Mouse (Mus musculus): ENCODE data around the gene Upk3b. TPM values are rescaled to one million over a fixed set of nuclear protein-coding genes. Genes with fewer than 3 reads are reported as not detected.

The Upk3b gene
- total RNA-seq, 2 experiments from 2014 or later, result not detected

DNA sequence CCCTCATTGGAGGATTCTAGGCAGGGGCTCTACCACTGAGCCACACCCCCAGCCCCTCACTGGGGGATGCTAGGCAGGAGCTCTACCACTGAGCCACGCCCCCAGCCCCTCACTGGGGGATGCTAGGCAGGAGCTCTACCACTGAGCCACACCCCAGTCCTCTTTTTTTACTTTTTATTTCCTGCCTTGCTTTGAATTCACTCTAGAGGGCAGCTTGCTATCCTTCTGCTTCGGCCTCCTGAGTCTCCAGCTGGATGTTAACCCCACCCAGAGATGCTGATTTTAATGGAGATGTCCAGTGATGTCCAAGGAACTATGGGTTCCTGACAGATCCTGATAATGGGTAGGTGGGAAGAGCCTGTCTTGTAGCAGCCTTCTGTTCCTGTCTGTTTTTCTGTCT, 31.1 kb downstream of the Upk3b start:
- ATAC-seq (replicated peaks; ENCODE audit: poor library complexity), result no peak

DNA sequence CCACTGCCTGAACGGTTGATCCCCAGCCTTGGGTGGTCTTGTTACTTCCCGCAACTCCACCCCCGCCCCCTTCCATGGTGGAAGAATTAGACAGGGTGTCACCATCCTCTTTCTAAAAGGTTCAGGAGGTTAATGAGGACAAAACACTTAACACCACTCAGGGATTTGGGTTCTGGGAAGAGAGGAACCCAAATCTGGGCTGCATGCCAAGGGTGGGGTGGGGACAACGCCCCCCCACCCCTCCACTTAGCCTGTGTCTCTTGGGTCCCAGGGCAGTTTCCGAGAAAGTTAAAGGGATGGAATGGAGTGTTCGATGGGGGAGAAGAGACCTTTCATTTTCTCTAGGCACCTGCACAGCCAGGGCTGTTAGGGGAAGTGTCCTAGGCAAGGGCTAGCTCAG, 34.8 kb downstream of the Upk3b start:
- no peak for ATAC-seq (replicated peaks; ENCODE audit: poor library complexity)

DNA sequence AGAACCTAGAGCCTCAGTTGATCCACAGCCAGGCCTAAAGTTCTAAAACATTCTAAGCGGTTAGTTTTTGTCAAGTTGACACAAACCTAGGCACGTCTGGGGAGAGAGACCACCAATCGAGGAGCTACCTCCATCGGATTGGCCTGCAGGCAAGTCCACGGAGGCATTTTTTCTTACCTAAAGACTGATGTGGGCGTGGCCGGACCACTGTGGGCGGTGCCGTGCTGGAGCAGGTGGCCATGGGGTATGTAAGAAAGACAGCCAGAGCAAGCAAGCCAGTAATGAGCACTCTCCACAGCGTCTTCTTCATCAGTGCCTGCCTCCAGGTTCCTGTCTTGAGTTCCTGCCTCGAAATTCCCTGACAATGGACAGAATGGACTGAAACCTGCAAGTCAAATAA, 35.2 kb downstream of the Upk3b start:
- ATAC-seq (replicated peaks; ENCODE audit: poor library complexity), result no peak

- peak; percentile 42 for ATAC-seq (replicated peaks; ENCODE audit: poor library complexity)
Observed at GRCm38 (mm10) chr5:136075076-136075475, 36.8 kb downstream of the Upk3b start.

DNA sequence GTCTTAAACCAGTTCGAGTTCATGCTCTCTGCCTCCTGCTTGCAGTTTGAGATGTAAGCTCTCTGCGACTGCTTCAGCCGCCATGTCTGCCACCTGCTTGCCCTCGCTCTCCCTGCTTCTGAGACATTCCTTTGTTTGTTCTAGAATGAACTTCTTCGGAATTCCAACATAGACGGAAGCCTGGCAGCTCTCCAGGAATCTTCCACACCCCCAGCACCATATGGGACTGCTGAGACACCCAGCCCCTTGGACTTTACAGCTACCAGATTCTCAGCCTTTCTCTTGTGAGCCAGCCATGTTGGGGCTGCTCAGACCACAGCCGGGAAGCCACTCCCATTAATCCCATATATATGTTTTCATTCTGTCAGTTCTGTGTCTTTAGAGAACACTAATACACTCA, 38.0 kb downstream of the Upk3b start:
- no peak for ATAC-seq (replicated peaks; ENCODE audit: poor library complexity)

DNA sequence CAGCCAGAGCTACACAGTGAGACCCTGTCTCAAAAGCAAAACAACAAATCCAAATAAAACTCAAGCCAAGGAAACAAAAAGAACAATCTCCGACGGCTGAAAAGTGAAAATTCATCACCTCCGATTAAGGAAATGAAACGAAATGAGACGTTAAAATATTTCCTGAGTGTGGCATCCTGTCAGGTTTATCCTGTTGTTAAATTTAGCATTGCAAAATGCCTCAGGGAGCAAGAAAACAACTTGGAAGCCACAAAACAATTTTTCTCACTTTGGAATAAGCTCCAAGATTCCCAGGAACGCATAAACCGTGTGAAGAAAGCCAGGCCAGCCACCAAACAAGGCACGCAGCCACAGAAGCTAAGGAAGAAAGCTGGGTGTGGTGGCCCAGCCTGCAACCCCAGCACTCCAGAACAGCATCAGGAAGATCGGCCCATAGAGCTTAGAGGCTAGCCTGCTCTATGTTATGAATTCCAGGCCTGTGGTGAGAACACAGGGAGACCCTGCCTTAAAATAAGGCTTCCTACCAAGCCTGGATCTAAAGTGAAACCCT, 38.8 kb downstream of the Upk3b start:
- no peak for ATAC-seq (replicated peaks; ENCODE audit: poor library complexity)

- ATAC-seq (replicated peaks; ENCODE audit: poor library complexity), result peak; percentile 52
Observed at GRCm38 (mm10) chr5:136078136-136078535, 39.8 kb downstream of the Upk3b start.

DNA sequence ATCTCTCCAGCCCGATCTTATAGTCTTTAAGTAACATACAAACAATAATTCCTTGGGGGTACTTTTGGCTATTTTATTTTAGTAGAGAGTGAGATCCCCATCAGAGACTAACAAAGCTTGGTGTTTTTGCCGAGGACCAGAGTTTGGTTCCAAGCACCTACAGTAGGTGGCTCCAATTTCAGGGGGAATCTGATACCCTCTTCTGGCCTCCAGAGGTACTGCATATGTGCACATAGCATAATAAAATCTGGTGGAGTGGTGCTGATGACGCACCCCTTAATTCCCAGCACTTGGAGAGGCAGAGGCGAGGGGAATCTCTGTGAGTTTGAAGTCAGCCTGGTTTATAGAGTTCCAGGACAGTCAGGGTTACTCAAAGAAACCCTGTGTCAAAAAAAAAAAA, 44.0 kb downstream of the Upk3b start:
- ATAC-seq (replicated peaks; ENCODE audit: poor library complexity), result 0 out of 2 replicates have a peak, but pooled peaks have one; percentile 22

GRCm38 (mm10) chr5:136083669-136084107, 45.4 kb downstream of the Upk3b start, which contains the start of gene Rasa4:
Gene Rasa4, plus strand, starts transcription at chr5:136083916.
- ATAC-seq (replicated peaks; ENCODE audit: poor library complexity), result peak; percentile 95

- ATAC-seq (replicated peaks; ENCODE audit: poor library complexity), result no peak; the same call in 1 of the 2 replicates
Observed at GRCm38 (mm10) chr5:136084144-136084881, 46.0 kb downstream of the Upk3b start.

DNA sequence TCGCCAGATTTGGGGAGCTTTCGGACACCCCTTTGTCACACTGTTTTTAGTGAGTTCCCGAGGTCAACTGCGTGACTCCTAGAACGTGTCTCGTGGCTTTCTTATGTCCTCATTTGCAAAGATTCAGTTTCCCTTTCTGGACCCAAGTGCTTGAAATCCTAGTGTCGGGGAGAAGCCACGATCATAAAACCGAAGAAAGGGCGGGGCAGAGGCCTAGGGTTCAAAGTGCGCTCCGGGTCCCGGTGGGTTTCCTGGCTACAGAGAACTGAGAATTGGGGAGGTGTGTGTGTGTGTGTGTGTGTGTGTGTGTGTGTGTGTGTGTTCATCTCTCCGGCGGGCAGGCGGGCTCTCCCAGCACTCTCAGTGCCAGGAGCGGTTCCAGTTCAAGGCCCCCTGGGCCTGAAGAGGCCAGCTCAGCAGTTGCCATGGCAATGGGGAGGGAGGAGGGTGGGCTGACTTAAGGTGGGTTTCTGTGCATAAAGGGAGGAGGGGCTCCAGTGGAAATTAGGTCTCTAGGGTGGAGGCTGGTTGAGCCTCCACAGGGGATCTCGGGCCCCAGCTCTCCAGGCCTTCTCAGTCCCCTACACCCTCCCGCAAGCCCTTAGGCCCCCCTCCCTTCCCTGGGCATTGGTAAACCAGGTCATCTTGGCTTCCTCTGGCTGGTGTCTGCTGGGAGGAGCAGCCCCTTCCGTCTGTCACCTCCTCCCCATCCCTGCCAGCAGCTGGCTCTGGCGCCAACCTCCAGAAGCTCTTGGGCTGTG, 46.8 kb downstream of the Upk3b start:
- ATAC-seq (replicated peaks; ENCODE audit: poor library complexity), result 0 out of 2 replicates have a peak, but pooled peaks have one; percentile 12

DNA sequence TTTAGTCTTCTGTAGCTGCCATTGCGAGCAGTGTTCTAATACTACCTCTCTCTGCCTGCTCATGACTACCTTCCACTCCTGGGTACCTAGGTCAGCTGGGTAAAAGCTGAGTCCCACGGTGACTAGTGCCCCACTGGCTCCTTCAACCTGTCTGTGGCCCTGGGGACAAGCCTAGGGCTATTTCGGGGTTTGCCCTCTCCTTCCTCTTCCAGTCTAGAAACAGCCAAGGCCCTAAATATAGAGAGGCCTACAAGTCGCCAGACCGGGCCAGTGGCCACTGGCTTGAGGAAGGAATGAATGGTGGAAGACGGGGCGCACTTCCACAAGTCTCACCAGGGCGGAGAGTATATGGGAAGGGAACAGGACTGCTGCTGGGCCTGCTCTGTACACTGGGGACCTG, 48.0 kb downstream of the Upk3b start:
- no peak for ATAC-seq (replicated peaks; ENCODE audit: poor library complexity)

DNA sequence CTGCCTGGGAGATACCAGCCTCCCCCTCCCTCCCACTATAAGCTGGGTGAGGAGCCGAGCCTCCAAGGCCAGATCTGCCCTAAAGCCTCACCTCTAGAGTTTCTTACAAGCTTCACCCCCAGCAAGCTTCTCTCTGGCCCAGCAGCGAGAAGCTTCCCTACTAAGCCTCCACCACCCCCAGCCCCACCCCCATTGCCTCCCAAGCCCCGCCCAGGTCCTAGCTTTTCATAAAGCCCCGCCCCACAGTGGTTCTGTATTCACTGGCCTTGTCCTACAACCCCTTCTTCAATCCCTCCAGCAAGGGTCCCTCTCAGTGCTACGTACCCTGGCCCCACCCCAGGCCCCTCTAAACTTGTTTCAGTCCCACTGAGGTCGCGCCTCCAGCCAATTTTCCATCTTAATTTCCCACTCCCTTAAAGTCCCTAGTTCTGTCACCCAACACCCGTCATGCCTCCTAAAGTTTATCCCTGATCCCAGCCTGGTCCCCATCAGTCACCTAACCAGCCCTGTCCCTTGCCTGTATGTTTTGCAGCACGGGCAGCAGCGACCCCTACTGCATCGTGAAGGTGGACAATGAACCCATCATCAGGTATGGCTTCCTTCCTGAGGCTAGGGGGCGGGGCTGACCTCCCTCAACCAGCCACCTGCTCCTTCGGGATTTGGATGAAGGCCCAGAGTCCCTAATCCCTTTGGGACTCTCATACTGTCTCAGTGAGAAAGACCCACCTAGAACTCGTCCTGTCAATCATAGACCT, 50.7 kb downstream of the Upk3b start:
- ATAC-seq (replicated peaks; ENCODE audit: poor library complexity), result no peak

DNA sequence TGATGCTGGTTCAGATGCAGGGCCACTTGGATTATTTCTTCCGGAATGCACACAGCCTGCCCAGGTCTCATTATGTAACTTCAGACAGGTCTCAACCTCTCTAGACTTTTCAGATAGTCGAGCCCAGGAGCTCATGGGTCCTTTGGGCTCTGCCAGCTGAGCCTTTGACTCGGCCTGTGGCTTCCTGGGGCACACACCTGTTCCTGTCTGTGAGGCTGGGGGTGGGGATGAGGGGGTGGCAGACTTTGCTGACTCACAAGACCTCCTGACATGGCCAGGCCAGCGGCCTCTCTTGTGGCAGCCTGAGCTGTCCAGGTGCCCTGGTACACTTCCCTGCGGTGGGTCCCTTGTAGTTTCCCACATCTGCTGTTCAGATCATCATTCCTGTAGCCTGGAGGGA, 53.6 kb downstream of the Upk3b start:
- ATAC-seq (replicated peaks; ENCODE audit: poor library complexity), result no peak

DNA sequence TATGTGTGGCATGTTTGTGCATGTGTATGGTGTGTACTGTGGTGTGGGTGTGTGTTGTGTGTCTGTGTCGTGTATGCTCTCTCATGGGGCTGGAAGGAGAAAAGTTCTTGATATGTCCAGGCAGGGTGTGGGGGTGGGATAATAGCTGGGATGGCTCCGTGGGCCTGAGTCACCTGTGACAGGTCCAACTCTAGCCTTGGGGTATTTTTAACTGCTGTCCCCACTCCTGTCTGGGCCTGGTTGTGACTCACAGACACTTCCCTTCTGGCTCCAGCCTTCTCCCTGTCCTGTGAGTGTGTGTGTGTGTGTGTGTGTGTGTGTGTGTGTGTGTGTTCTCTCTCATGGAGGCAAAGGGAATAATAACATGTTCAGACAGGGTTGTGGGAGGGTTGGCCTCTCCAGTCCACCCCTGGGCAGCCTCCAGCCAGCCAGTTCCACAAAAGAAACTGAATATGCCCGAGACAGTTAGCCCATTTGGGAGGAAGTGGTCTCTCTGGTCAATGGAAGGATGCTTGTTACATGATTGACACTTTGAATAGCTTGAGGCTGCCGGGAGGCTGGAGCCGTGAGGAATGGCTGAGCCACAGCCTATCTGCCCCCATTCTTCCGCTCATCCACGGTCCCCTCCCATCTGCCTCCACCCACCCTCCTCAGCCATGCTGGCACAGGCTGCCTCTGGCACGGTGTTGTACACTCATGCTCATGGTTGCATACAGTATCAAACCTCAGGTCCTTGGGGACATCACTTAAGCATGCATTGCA, 56.1 kb downstream of the Upk3b start:
- peak; percentile 81 for ATAC-seq (replicated peaks; ENCODE audit: poor library complexity)

GRCm38 (mm10) chr5:136095089-136095488, 56.8 kb downstream of the Upk3b start:
- ATAC-seq (replicated peaks; ENCODE audit: poor library complexity), result no peak

All from megakaryocyte progenitor cell, adult 5-6 weeks (primary cell).